Mouse (Mus musculus) limb, embryonic 12.5 days (tissue): Measurements from ENCODE around the gene Vax1. TPM values are rescaled to one million over a fixed set of nuclear protein-coding genes. Genes with fewer than 3 reads are reported as not detected.

Source experiments
- ATAC-seq: fragments of 200-750 bp; cut with Nextera tagmentation; 2 replicates; pipeline ENCODE4 v1.8.0; 2017; ENCODE audit warnings: low read depth, moderate TSS enrichment; ENCODE audit not compliant: insufficient number of reproducible peaks, insufficient read depth, low FRiP score, low TSS enrichment
- H3K27ac ChIP-seq: fragments of 300-500 bp; sonication (generic); 2 replicates; pipeline ENCODE4 v1.5.1; 2016; ENCODE audit warnings: mild to moderate bottlenecking, moderate library complexity
- H3K27me3 ChIP-seq: fragments of 300-500 bp; sonication (generic); 2 replicates; pipeline ENCODE4 v1.6.1; 2016; ENCODE audit warnings: mild to moderate bottlenecking, moderate library complexity
- H3K36me3 ChIP-seq: fragments of 300-500 bp; sonication (generic); 2 replicates; pipeline ENCODE4 v1.6.1; 2016; ENCODE audit warnings: mild to moderate bottlenecking, moderate library complexity
- H3K4me1 ChIP-seq: fragments of 300-500 bp; sonication (generic); replicated peaks from 2 replicates; pipeline ENCODE4 v1.6.1; 2016
- H3K4me2 ChIP-seq: fragments of 300-500 bp; sonication (generic); 2 replicates; pipeline ENCODE4 v1.6.1; 2016; ENCODE audit warnings: mild to moderate bottlenecking, moderate library complexity
- H3K4me3 ChIP-seq: fragments of 300-500 bp; sonication (generic); replicated peaks from 2 replicates; pipeline ENCODE4 v1.5.1; 2016; ENCODE audit warnings: mild to moderate bottlenecking
- H3K9ac ChIP-seq: fragments of 300-500 bp; sonication (generic); replicated peaks from 2 replicates; pipeline ENCODE4 v1.6.1; 2016; ENCODE audit warnings: mild to moderate bottlenecking, moderate library complexity
- H3K9me3 ChIP-seq: fragments of 300-500 bp; sonication (generic); 2 replicates; pipeline ENCODE4 v1.6.1; 2016; ENCODE audit warnings: mild to moderate bottlenecking, moderate library complexity
- WGBS: fragments of 180-500 bp; shearing (Covaris S2); methylation state at CpG from one replicate; pipeline ENCODE4 v1.1.7; 2016; 5-methylcytosine and 5-hydroxymethylcytosine counted together
- polyA plus RNA-seq: library from polyadenylated mRNA; unstranded; fragments of >200 nt; fragmentation: Nextera tagmentation; extraction: Ambion mirVana; gene quantifications from 2 replicates; pipeline ENCODE4 v1.2.1, GENCODE M21; 2016

Gene Vax1
- not detected in 2 replicates for polyA plus RNA-seq

DNA sequence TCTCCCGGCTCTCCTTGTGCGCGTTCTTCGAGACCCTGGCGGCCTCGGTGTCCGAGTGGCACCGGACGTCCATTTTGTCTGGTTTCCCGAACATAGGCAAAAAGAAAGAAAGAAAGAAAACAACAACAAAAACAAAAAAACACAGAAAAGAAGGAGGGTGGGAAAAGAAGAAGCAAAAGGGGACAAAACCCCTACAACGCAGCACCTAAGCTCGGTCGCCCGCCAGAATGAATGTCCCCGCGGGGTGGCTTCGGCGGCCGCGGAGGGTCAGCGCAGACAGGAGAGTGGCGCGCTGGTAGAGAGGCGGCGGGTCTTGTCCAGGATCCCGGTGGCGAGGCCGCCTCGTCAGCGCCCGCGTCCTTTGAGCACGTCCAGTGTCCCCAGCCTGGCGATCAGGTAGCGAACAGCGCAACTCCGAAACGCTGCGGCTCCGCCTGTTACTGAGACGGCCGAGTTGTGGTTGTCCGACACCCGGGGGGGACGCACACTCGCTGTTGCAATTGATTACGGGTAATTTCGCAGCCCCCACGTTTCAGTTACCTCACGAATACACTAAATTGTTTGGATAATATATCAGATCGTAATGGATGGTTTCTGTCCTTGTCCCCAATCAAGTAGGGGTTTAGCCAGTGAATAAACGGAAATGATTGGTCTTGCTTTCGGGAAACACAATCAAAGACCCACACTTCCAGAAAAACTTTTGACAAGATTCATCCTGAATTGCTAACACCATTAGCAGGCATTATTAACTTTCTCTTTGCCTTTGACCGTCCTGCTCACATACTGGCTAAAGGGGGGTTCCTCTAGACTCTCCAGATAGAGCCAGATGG lies at the start of gene Vax1:
TSS of gene Vax1 (minus strand) at position 121 of the 830 bp plus-strand sequence.
- WGBS, result under 1% methylated on average over 54 of the region's 54 CpGs
- no peaks in the 10 kb centered on the region for H3K36me3 ChIP-seq
- peaks cover 99% of the 10 kb centered on the region for H3K27me3 ChIP-seq
- no peaks in the 10 kb centered on the region for H3K9me3 ChIP-seq
- H3K4me3 ChIP-seq, result peak within 1 kb of the TSS; percentile 36
- peaks cover 45% of the 10 kb centered on the region for H3K4me1 ChIP-seq
- peak within 1 kb of the TSS; percentile 56 for H3K4me2 ChIP-seq
- 0 out of 2 replicates have a peak within 1 kb of the TSS, but pooled peaks have one; percentile 27 for H3K9ac ChIP-seq
- H3K27ac ChIP-seq, result no peak within 1 kb of the TSS
- no peak for ATAC-seq

- Histone ChIP-seq H3K27me3 (peaks cover 7% of the 10 kb centered on the region; the same call in 1 of the 2 replicates), H3K36me3 (no peaks in the 10 kb centered on the region), H3K4me3 (no peak within 1 kb of the TSS), H3K27ac (no peak within 1 kb of the TSS), H3K4me1 (peaks cover 8% of the 10 kb centered on the region; the same call in 1 of the 2 replicates), H3K4me2 (no peak within 1 kb of the TSS), H3K9me3 (0 out of 2 replicates have a peak, but pooled peaks cover 2% of the 10 kb centered on the region), H3K9ac (no peak within 1 kb of the TSS)
- WGBS, result 89% methylated on average over 8 of the region's 8 CpGs
- no peak for ATAC-seq
Measured at GRCm38 (mm10) chr19:59218991-59219390, 49.1 kb upstream of the Vax1 start, which contains the start of gene Kcnk18. Gene Kcnk18, plus strand, starts transcription at chr19:59219214.

DNA sequence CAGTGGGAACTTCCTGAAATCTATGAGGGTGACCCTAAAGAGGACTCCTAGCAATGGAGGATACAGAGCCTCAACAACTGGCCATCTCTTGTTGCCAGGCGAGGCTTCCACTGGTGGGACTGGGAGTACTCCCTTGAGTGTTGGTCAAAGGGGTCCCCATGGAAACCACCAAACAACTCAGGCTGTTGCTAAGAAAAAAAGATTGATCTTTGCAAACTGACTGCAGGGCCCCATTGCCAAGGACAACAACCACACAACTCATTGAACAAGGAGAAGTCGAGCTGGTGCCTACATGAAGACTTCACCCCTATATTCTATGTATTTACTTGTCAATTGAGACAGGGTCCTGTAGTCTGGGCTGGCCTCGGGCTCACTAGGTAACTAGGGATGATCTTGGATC lies 47.0 kb upstream of the Vax1 start:
- Histone ChIP-seq H3K36me3 (no peaks in the 10 kb centered on the region), H3K9ac (no peak overlapping the region), H3K9me3 (0 out of 2 replicates have a peak, but pooled peaks cover 2% of the 10 kb centered on the region), H3K4me2 (no peak overlapping the region), H3K27me3 (peaks cover 7% of the 10 kb centered on the region; the same call in 1 of the 2 replicates), H3K4me1 (peaks cover 8% of the 10 kb centered on the region; the same call in 1 of the 2 replicates), H3K27ac (no peak overlapping the region), H3K4me3 (no peak overlapping the region)
- WGBS, result 87% methylated on average over 3 of the region's 3 CpGs
- no peak for ATAC-seq

DNA sequence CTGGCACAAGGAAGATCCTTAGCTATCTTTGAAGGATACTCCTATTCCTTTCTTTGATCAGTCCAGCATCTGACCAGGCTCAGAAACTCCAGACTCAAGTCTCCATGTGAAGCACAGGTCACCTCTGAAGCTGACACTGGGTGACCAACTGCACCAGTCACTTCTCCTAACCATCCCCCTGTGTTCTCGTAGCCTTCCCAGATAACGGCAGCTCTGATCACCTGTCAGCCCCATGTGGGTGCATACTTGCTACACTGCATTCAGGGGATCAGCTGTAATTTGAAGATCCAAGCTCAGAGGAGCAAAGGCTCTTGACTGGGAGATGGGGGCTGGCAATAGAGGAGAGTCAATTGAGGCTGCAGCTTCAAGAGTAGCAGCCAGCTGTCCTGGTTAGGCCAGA lies 39.1 kb upstream of the Vax1 start:
- H3K9me3 ChIP-seq, result no peaks in the 10 kb centered on the region
- H3K27me3 ChIP-seq, result peaks cover 17% of the 10 kb centered on the region
- no peak overlapping the region for H3K4me3 ChIP-seq
- no peak overlapping the region for H3K4me2 ChIP-seq
- ATAC-seq, result no peak
- H3K36me3 ChIP-seq, result no peaks in the 10 kb centered on the region
- H3K9ac ChIP-seq, result no peak overlapping the region
- no peaks in the 10 kb centered on the region for H3K4me1 ChIP-seq
- no peak overlapping the region for H3K27ac ChIP-seq
- 65% methylated on average over 2 of the region's 2 CpGs for WGBS

- no peaks in the 10 kb centered on the region for H3K9me3 ChIP-seq
- WGBS, result 26% methylated on average over 5 of the region's 5 CpGs
- no peak for ATAC-seq
- H3K9ac ChIP-seq, result no peak overlapping the region
- no peak overlapping the region for H3K4me3 ChIP-seq
- no peak overlapping the region for H3K27ac ChIP-seq
- H3K4me2 ChIP-seq, result no peak overlapping the region
- no peaks in the 10 kb centered on the region for H3K4me1 ChIP-seq
- no peaks in the 10 kb centered on the region for H3K36me3 ChIP-seq
- H3K27me3 ChIP-seq, result peaks cover 17% of the 10 kb centered on the region
Measured at GRCm38 (mm10) chr19:59208475-59208874, 38.6 kb upstream of the Vax1 start.

GRCm38 (mm10) chr19:59198161-59198560 lies 28.3 kb upstream of the Vax1 start:
- Histone ChIP-seq H3K9ac (no peak overlapping the region), H3K4me1 (peaks cover 17% of the 10 kb centered on the region), H3K27ac (no peak overlapping the region), H3K9me3 (peaks cover 8% of the 10 kb centered on the region), H3K36me3 (no peaks in the 10 kb centered on the region), H3K4me3 (no peak overlapping the region), H3K27me3 (peaks cover 50% of the 10 kb centered on the region), H3K4me2 (no peak overlapping the region)
- no peak for ATAC-seq
- 41% methylated on average over 7 of the region's 7 CpGs for WGBS

- no peak overlapping the region for H3K9ac ChIP-seq
- WGBS, result 4% methylated on average over 15 of the region's 15 CpGs
- peaks cover 66% of the 10 kb centered on the region for H3K27me3 ChIP-seq
- ATAC-seq, result no peak
- H3K4me2 ChIP-seq, result no peak overlapping the region
- H3K36me3 ChIP-seq, result no peaks in the 10 kb centered on the region
- H3K4me3 ChIP-seq, result no peak overlapping the region; the same call in 1 of the 2 replicates
- peaks cover 8% of the 10 kb centered on the region for H3K9me3 ChIP-seq
- peaks cover 17% of the 10 kb centered on the region for H3K4me1 ChIP-seq
- H3K27ac ChIP-seq, result no peak overlapping the region
Measured at GRCm38 (mm10) chr19:59196111-59196666, 26.3 kb upstream of the Vax1 start.

- 4% methylated on average over 9 of the region's 9 CpGs for WGBS
- no peak overlapping the region for H3K27ac ChIP-seq
- peaks cover 17% of the 10 kb centered on the region for H3K4me1 ChIP-seq
- no peak overlapping the region for H3K9ac ChIP-seq
- H3K9me3 ChIP-seq, result peaks cover 8% of the 10 kb centered on the region
- H3K36me3 ChIP-seq, result no peaks in the 10 kb centered on the region
- peaks cover 75% of the 10 kb centered on the region for H3K27me3 ChIP-seq
- H3K4me2 ChIP-seq, result no peak overlapping the region
- no peak overlapping the region for H3K4me3 ChIP-seq
- ATAC-seq, result no peak
Measured at GRCm38 (mm10) chr19:59195181-59195770, 25.4 kb upstream of the Vax1 start.

DNA sequence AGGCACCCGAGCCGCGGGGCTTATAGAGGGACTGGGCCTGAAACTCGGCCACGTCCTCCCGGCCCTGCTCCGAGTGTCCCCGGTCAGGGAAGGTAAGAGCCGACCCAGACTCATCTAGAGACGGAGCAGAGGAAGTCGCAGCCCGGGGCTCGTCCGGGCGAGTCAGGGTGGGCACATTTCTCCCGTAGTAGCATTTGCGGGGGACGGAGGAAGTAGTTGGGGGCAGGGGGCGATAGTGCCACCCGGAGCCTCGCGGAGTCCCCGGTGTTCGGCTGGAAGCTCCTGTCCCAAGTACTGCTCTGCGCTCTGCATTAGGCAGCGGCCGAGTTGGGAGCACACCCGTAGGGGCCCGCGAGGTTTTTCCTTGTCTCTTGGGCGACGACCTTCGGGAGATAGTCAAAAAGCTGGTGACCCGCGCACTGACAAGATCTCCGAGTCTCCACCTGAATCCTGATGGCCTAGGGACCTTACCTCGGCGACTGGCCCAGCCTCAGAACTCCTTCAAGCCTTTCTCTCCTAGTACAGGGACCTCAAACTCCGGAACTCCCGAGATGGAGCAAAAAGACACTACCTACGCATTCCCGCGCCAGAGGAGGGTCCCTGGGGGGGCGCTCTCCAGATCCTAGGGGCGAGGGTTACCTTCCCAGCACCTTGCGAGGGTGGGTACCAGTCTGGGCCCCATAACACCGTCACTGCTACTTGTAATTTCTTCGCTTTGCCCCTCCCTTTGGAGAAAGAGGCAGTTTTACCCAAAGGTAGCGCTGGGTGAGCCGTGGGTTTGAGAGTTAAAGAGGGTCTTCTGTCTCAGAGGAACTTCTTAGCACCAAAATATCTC lies 24.3 kb upstream of the Vax1 start:
- Histone ChIP-seq H3K4me3 (peak overlapping the region; percentile 29), H3K4me2 (peak overlapping the region; percentile 51), H3K9ac (no peak overlapping the region; the same call in 1 of the 2 replicates), H3K36me3 (no peaks in the 10 kb centered on the region), H3K4me1 (peaks cover 17% of the 10 kb centered on the region), H3K9me3 (peaks cover under 1% of the 10 kb centered on the region; the same call in 1 of the 2 replicates), H3K27ac (no peak overlapping the region), H3K27me3 (peaks cover 80% of the 10 kb centered on the region)
- ATAC-seq, result no peak
- under 1% methylated on average over 50 of the region's 50 CpGs for WGBS

DNA sequence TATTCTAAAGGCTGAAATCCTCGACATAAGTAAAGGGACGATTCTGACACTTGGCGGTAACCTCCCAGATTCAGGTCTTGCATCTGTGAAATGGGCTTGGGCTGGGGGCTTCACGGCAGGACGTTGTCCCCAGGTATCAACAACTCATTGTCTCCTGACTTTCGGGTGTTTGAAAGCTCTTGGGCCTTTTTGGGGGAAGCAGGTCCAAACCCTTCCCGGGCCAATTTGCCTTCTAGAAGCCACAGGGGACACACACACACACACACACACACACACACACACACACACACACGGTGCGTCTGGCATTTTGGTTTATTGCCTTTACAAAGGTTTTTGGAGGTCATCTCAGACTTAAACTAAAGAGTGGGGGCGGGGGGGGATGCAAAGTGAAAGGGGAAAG lies 23.6 kb upstream of the Vax1 start:
- under 1% methylated on average over 10 of the region's 10 CpGs for WGBS
- H3K4me3 ChIP-seq, result peak overlapping the region; percentile 29
- no peak for ATAC-seq
- H3K9ac ChIP-seq, result no peak overlapping the region; the same call in 1 of the 2 replicates
- H3K4me1 ChIP-seq, result peaks cover 17% of the 10 kb centered on the region
- H3K36me3 ChIP-seq, result no peaks in the 10 kb centered on the region
- H3K27ac ChIP-seq, result no peak overlapping the region
- H3K4me2 ChIP-seq, result peak overlapping the region; percentile 51; the same call in 1 of the 2 replicates
- H3K9me3 ChIP-seq, result no peaks in the 10 kb centered on the region
- peaks cover 87% of the 10 kb centered on the region for H3K27me3 ChIP-seq
